Mouse (Mus musculus) hindbrain, postnatal 0 days (tissue): ENCODE results near the gene Mief2. TPM values are rescaled to one million over a fixed set of nuclear protein-coding genes. Genes with fewer than 3 reads are reported as not detected.

ENCODE experiments used
- ATAC-seq: fragments of 200-750 bp; cut with Nextera tagmentation; 2 replicates; pipeline ENCODE4 v1.8.0; 2017; ENCODE audit warnings: mild to moderate bottlenecking, moderate TSS enrichment, moderate library complexity
- DNase-seq: peaks from one replicate; pipeline ENCODE4 v3.0.0-alpha.2; 2015; ENCODE audit warnings: low spot score
- H3K27ac ChIP-seq: fragments of 300-500 bp; sonication (generic); 2 replicates; pipeline ENCODE4 v1.5.1; 2014; ENCODE audit warnings: mild to moderate bottlenecking
- H3K27me3 ChIP-seq: fragments of 300-500 bp; sonication (generic); 2 replicates; pipeline ENCODE4 v1.6.1; 2014; ENCODE audit warnings: low read length, mixed read lengths; ENCODE audit not compliant: insufficient read depth
- H3K36me3 ChIP-seq: fragments of 300-500 bp; sonication (generic); 2 replicates; pipeline ENCODE4 v1.6.1; 2014; ENCODE audit warnings: low read length, mixed read lengths; ENCODE audit not compliant: insufficient read depth
- H3K4me1 ChIP-seq: fragments of 300-500 bp; sonication (generic); 2 replicates; pipeline ENCODE4 v1.6.1; 2014; ENCODE audit warnings: antibody characterized with exemption, low read length, mixed read lengths; ENCODE audit not compliant: insufficient read depth
- H3K4me2 ChIP-seq: fragments of 300-500 bp; sonication (generic); 2 replicates; pipeline ENCODE4 v1.6.1; 2014; ENCODE audit warnings: low read depth, mild to moderate bottlenecking, low read length, moderate library complexity, mixed read lengths
- H3K4me3 ChIP-seq: fragments of 300-500 bp; sonication (generic); 2 replicates; pipeline ENCODE4 v1.5.1; 2014; ENCODE audit warnings: low read length
- H3K9ac ChIP-seq: fragments of 300-500 bp; sonication (generic); replicated peaks from 2 replicates; pipeline ENCODE4 v1.6.1; 2014; ENCODE audit warnings: mild to moderate bottlenecking, low read length, moderate library complexity, mixed read lengths
- H3K9me3 ChIP-seq: fragments of 300-500 bp; sonication (generic); 2 replicates; pipeline ENCODE4 v1.6.1; 2016; ENCODE audit warnings: low read length, mixed read lengths
- CTCF ChIP-seq: IDR thresholded peaks from 2 replicates; pipeline ENCODE4 v1.5.1; 2016; ENCODE audit warnings: antibody characterized with exemption, control low read depth, low read depth
- WGBS: fragments of 180-500 bp; shearing (Covaris S2); extraction: QIAGEN DNeasy Blood & Tissue Kit; methylation state at CpG from one replicate; pipeline ENCODE4 v1.1.7; 2014; 5-methylcytosine and 5-hydroxymethylcytosine counted together
- polyA plus RNA-seq: library from polyadenylated mRNA; unstranded; fragments of >200 nt; fragmentation: Nextera tagmentation; extraction: Ambion mirVana; gene quantifications from 2 replicates; pipeline ENCODE4 v1.2.1, GENCODE M21; 2015
- total RNA-seq: library from RNA; depleted of rRNA; stranded (reverse); fragments of >200 nt; gene quantifications from 2 replicates; pipeline ENCODE4 v1.2.3, GENCODE M21; 2014

Gene Mief2
- total and polyA plus RNA-seq, 2 experiments from 2014 or later = 26.0 to 40.6 TPM

- H3K27ac ChIP-seq = no peak overlapping the region
- WGBS = 93% methylated on average over 5 of the region's 5 CpGs
Measured at GRCm38 (mm10) chr11:60719263-60719662, 8.9 kb upstream of the Mief2 start.

GRCm38 (mm10) chr11:60726601-60727391, 1.4 kb upstream of the Mief2 start, which contains the start of gene Flii:
Gene Flii (minus strand): TSS chr11:60727263.
- Histone ChIP-seq H3K9ac (peak within 1 kb of the TSS; percentile 85), H3K27ac (peak within 1 kb of the TSS; percentile 92), H3K36me3 (peaks cover 43% of the 10 kb centered on the region), H3K4me2 (peak within 1 kb of the TSS; percentile 72), H3K27me3 (no peaks in the 10 kb centered on the region), H3K4me1 (peaks cover 14% of the 10 kb centered on the region), H3K9me3 (no peaks in the 10 kb centered on the region), H3K4me3 (peak within 1 kb of the TSS; percentile 91)
- WGBS = under 1% methylated on average over 64 of the region's 71 CpGs
- ATAC-seq = peak; percentile 77
- TF ChIP-seq CTCF = peak; percentile 58
- peak; percentile 82 for DNase-seq

More at GRCm38 (mm10) chr11:60719263-60719662, 8.9 kb upstream of the Mief2 start:
- Histone ChIP-seq H3K9ac (no peak overlapping the region), H3K27me3 (no peaks in the 10 kb centered on the region), H3K4me2 (no peak overlapping the region), H3K4me1 (no peaks in the 10 kb centered on the region), H3K4me3 (no peak overlapping the region), H3K36me3 (peaks cover 94% of the 10 kb centered on the region), H3K9me3 (no peaks in the 10 kb centered on the region)
- no peak for TF ChIP-seq CTCF
- DNase-seq (no peak), ATAC-seq (no peak)

GRCm38 (mm10) chr11:60727392-60728140, 632 bp upstream of the Mief2 start:
- 2% methylated on average over 12 of the region's 12 CpGs for WGBS

GRCm38 (mm10) chr11:60729217-60729641, 1.0 kb downstream of the Mief2 start:
- no peak overlapping the region for H3K27ac ChIP-seq
- H3K4me3 ChIP-seq = peak overlapping the region; percentile 91
- peaks cover 14% of the 10 kb centered on the region for H3K4me1 ChIP-seq
- no peaks in the 10 kb centered on the region for H3K9me3 ChIP-seq
- H3K36me3 ChIP-seq = peaks cover 23% of the 10 kb centered on the region
- peak overlapping the region; percentile 72 for H3K4me2 ChIP-seq
- no peak for DNase-seq
- no peak for TF ChIP-seq CTCF
- 68% methylated on average over 6 of the region's 6 CpGs for WGBS
- H3K27me3 ChIP-seq = no peaks in the 10 kb centered on the region
- peak overlapping the region; percentile 85 for H3K9ac ChIP-seq
- no peak for ATAC-seq

More at GRCm38 (mm10) chr11:60727392-60728140, 632 bp upstream of the Mief2 start:
- no peaks in the 10 kb centered on the region for H3K9me3 ChIP-seq
- H3K4me3 ChIP-seq = peak overlapping the region; percentile 91
- H3K9ac ChIP-seq = peak overlapping the region; percentile 85
- peak overlapping the region; percentile 92 for H3K27ac ChIP-seq
- no peaks in the 10 kb centered on the region for H3K27me3 ChIP-seq
- DNase-seq (peak; percentile 7), ATAC-seq (peak; percentile 10; the same call in 1 of the 2 replicates)
- H3K36me3 ChIP-seq = peaks cover 39% of the 10 kb centered on the region
- no peak for TF ChIP-seq CTCF
- peaks cover 14% of the 10 kb centered on the region for H3K4me1 ChIP-seq
- H3K4me2 ChIP-seq = peak overlapping the region; percentile 72

GRCm38 (mm10) chr11:60730169-60730568, 2.0 kb downstream of the Mief2 start:
- Histone ChIP-seq H3K4me2 (no peak overlapping the region), H3K27me3 (no peaks in the 10 kb centered on the region), H3K4me1 (peaks cover 14% of the 10 kb centered on the region), H3K27ac (no peak overlapping the region), H3K9me3 (no peaks in the 10 kb centered on the region), H3K4me3 (no peak overlapping the region), H3K36me3 (peaks cover 19% of the 10 kb centered on the region), H3K9ac (0 out of 2 replicates have a peak overlapping the region, but pooled peaks have one; percentile 2)
- TF ChIP-seq CTCF = no peak
- no peak for DNase-seq
- 87% methylated on average over 9 of the region's 9 CpGs for WGBS
- no peak for ATAC-seq

- ATAC-seq (no peak), DNase-seq (no peak)
- Histone ChIP-seq H3K4me3 (no peak overlapping the region), H3K9ac (no peak overlapping the region), H3K27me3 (no peaks in the 10 kb centered on the region), H3K36me3 (peaks cover 19% of the 10 kb centered on the region), H3K4me1 (peaks cover 14% of the 10 kb centered on the region), H3K9me3 (no peaks in the 10 kb centered on the region), H3K4me2 (no peak overlapping the region), H3K27ac (no peak overlapping the region)
- 92% methylated on average over 14 of the region's 14 CpGs for WGBS
- no peak for TF ChIP-seq CTCF
Measured at GRCm38 (mm10) chr11:60731251-60731650, 3.1 kb downstream of the Mief2 start.
